Mouse (Mus musculus) spleen, adult 18-20 months (tissue): ENCODE measurements around the gene Olfr968.

ENCODE experiments used
- DNase-seq, 2 experiments: peaks; one replicate each; pipeline ENCODE4 v3.0.0; 2022; ENCODE audit warnings: mixed read lengths in 2 of 2

Olfr968 gene

GRCm38 (mm10) chr9:39783153-39783552 is at the start of gene Olfr968:
Gene Olfr968 (minus strand): TSS chr9:39783253.
- no peak for DNase-seq

GRCm38 (mm10) chr9:39808560-39808959 is 25.5 kb upstream of the Olfr968 start, which contains the start of gene Olfr970:
Gene Olfr970 (plus strand): TSS chr9:39808860.
- DNase-seq: no peak

GRCm38 (mm10) chr9:39790558-39790957 is 7.5 kb upstream of the Olfr968 start, which contains the start of gene Olfr969:
Gene Olfr969 (plus strand): TSS chr9:39790945.
- DNase-seq: no peak

GRCm38 (mm10) chr9:39746428-39746827 is 36.6 kb downstream of the Olfr968 start:
- DNase-seq: no peak

GRCm38 (mm10) chr9:39745949-39746348 is 37.1 kb downstream of the Olfr968 start, which contains the start of gene Olfr967:
Gene Olfr967 (plus strand): TSS chr9:39746249.
- no peak for DNase-seq

GRCm38 (mm10) chr9:39740741-39741140 is 42.3 kb downstream of the Olfr968 start:
- DNase-seq: no peak

- DNase-seq: no peak
Observed at GRCm38 (mm10) chr9:39730678-39731077, 52.4 kb downstream of the Olfr968 start, which contains the start of gene Olfr150. Gene Olfr150 (plus strand): TSS chr9:39730978.
